Mouse (Mus musculus) c-Kit-positive CD71-positive TER-119-positive erythroid progenitor cells, embryonic 14.5 days (primary cell): Measurements from ENCODE around the gene Atp5l.

ENCODE experiments used
- DNase-seq: peaks from one replicate; pipeline ENCODE4 v3.0.0-alpha.2; 2013; ENCODE audit warnings: low spot score

Gene Atp5l

DNA sequence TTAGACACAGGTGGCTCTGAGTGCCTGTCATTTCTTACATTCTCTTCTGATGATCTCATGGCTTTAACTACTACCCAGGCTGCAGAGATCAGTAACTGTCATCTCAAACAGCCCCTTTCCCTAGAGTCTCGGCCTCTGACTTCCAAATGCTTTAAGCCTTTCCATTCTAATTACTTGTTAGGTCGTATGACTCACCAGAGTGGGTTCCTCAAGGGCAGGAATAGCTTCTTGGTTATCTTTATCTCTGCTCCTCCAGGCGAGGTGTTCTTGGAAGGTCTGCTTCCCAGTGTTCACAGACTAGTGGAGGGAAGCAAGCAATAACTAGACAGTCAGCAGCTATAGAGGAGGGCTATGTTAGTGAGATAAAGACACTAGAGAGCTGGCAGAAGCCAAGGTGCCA is 27.9 kb downstream of the Atp5l start:
- peak; percentile 26 for DNase-seq

GRCm38 (mm10) chr9:44891210-44891609 is 29.3 kb downstream of the Atp5l start:
- no peak for DNase-seq

DNA sequence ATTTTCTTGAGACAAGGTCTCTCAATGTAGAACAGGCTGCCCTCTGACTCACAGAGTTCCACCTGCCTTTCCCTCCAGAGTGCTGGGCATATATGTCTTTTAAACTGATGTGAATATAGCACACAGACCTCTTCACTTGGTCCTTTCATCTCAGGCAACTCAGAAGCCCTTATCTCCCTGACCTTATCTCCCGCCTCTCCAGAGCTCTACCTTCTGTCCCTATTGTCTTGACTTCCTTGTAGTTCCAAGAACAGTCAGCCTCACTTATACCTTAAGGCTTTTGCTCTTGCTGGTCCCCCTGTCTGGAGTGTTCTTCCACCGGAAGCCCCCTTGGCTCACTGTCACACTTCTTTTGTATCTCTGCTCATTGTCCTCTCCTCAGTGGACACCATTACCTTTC is 30.4 kb downstream of the Atp5l start:
- no peak for DNase-seq

GRCm38 (mm10) chr9:44888114-44888624 is 32.4 kb downstream of the Atp5l start:
- DNase-seq, result no peak

GRCm38 (mm10) chr9:44882981-44883569 is 37.5 kb downstream of the Atp5l start:
- no peak for DNase-seq

DNA sequence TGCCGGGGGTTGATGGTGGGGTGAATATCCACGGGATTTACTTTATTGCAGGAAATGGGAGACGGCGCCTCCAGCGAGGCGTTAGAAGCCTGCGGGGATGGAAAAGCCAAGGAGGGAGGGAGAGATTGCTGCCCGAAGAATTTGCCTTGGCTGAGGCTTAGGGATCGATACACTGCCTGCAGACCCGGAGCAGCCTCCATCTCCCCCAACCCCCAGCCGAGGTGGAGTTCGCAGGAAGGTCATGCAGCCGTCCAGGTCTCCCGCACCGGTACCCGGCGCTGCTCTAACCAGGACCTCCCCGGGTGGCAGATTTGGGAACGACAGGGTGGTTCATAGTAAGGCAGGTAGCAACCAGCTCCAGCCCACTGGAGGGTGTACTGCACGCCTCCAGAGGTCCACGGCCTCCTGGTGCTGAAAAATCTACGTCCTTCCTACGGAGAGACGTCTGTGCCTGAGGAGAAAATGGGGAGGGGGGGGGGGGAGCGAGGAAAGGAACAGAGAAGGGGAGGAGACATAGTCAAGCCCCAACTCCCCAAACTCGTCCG is 38.0 kb downstream of the Atp5l start:
- no peak for DNase-seq

DNA sequence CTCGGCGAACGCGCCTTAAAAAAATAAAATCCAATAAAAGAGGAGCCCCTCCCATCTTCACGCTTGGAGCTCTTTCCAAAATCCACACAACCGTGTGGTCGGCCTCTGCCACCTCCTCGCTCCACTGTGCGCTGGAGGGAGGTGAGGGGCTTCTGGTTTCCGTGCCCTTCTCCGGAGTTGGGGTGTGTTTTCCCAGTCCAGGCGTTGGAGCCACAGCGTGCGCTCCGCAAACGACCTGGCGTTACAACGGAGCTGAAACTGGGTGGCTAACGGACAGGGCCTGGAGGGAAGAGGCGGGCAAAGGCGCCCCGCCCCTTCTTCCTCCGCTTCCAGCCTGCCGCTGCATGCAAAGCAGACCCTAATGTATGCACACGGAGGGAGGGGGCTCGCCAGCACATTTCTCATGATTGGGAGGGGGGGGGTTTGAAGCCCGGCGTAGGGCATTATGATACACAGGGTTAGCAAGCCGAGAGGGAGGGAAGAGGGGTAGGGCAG is 38.6 kb downstream of the Atp5l start:
- DNase-seq, result peak; percentile 61

DNA sequence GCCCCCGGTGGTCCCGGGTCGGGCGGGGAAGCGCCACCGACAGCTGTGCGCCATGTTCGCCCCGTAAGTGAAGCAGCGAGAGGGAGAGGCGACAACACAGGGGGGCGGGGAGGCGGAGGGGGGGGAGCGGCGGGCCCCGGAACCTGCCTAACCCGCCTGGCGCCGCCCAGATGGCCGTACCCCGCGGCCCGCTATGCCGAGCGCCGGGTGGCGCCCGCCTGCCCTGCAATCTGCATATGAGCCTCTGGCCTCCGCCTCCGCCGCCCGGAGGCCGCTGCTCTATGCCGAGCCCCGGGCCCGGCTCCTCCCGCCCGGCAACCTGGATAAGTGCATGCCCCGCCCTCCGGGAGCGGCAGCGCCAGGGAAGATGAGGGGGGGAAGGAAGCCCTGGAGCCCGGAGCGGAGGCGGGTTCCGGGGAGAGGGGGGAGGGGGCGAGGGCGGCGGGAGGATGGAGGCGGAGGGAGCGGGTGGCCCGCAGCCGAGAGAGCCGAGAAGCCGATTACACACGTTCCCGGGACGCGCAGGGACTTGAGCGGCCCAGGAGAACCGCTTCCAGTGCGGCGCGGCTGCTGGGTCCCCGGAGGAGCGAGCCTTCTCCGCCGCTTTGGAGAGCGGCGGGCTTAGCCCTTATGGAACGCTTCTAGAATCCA is 39.2 kb downstream of the Atp5l start, which contains the start of gene Kmt2a:
Gene Kmt2a (minus strand): TSS at position 76 of the 651 bp plus-strand sequence.
- peak; percentile 94 for DNase-seq

- no peak for DNase-seq
Measured at GRCm38 (mm10) chr9:44880309-44881081, 40.0 kb downstream of the Atp5l start.

DNA sequence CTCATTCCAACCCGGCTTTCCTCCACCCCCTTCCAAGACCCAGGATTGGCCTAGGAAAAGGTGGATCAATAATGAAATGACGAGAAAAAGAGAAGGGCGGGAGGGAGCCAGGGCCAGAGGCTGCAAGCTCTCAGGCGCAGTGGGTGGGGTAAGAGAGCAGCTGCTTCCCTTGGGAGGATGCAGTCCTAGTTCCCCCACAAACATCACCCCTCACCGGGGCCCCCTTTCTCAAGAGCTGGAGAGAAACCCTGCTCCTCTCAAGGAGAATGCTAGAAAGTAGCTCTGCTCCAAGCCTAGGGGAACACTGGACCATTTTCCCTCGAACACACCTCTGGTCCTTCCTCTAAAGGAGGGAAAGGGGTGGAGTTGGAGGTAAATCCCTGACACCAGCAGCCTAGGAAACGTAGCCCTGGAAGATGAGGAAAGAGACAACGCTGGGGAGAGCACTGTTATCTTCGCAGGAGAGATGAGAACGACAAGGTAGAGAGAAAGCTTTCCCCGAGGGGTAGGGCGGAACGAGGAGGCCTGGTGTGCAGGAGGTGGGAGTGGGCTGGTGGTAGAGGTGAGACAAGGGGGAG is 40.8 kb downstream of the Atp5l start:
- DNase-seq, result no peak

- DNase-seq, result no peak
Measured at GRCm38 (mm10) chr9:44878776-44879500, 41.6 kb downstream of the Atp5l start.

GRCm38 (mm10) chr9:44877686-44878085 is 42.9 kb downstream of the Atp5l start:
- DNase-seq, result no peak

DNA sequence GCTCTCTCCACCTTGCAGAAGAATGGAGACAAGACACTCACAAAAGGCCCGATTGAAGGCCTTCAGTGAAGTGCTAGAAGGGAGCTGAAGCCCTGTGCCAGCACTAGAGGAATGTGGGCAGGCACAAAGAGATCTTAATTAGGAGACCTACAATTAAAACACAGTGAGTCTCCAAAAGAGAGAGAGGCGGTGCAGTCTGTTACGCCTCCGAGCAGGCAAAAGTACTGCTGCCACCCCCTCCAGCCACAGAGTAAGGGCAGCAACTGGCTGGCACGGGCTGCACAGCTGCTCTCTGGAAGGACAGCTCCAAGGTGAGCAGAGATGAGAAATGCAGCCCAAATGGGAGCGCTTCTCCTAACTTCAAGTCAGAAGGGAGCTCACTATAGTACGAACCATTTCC is 45.1 kb downstream of the Atp5l start:
- DNase-seq, result no peak

- no peak for DNase-seq
Measured at GRCm38 (mm10) chr9:44874198-44874597, 46.3 kb downstream of the Atp5l start.

DNA sequence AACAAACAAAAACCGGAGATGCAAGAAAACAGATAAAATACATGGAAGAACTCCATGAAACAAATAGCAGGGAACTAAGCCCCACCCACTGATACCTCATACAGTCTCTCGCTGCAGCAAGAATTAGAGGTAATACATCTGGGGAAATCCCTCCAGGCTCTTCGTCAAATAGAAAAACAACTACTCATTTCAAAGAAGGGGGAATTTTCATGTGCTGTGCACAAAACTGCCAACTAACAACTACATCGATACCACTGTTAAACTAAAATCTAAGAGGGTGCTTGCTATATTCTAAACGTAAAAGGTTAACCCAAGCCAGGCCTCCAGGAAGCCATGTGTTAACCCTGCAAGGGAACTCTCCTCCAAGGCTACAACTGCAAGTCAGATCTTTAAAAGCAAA is 46.9 kb downstream of the Atp5l start:
- no peak for DNase-seq

DNA sequence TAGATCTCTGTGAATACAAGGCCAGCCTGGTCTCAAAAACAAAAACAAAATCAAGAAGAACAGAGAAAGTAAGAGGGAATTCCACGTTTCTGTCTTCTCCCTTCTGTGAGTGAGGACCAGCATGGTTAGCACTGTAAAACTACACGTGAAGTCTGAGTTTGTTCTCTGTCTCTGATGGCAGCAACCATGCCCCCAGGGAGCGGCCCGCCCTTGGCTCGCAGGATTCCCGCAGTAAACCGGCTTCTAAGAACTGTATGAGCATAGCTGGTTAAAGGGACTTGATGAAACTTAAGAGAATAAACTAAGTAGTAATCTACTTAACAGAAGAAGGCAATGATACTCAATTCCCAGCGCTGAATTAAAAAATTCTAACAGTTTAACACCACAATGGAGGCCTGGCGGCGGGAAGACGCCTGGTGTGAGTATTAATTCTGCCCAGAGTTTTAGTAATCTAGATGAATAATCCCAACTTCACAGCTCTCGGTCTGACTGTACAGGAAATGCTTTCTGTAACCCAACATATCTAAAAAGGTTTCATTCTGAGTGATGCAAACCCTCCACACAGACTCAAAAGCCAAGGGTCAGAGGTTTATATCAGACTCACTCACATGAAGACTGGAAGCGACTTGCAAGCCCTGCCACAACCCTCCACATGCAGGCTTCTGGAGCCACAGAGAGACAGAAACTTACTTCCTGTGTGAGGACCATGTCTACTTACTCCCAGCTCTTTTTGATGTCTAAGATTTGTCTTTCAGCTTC is 52.0 kb downstream of the Atp5l start:
- DNase-seq, result no peak

DNA sequence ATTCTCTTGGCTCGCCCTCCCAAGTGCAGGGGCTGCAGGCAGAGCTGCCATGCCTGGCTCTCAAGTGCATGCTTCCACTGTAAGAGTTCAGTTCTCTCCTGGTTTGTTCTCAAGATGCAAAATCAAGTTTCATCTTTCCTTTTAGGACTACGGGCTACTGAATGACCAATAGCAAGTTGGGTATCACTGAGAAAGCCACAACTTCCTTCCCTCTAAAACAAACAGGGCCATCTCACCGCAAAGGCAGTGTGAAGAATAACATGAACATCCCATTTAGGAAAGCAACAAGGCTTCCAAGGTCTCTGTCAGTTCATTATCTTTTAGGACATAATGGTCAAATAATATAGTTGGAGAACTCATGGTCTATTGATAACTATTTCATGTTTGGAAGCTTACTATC is 52.9 kb downstream of the Atp5l start:
- DNase-seq, result no peak

- DNase-seq, result no peak
Measured at GRCm38 (mm10) chr9:44866501-44867240, 53.9 kb downstream of the Atp5l start.
